Mouse (Mus musculus) G1E (cell line): ENCODE data around the gene Lrrc32. TPM values are rescaled to one million over a fixed set of nuclear protein-coding genes. Genes with fewer than 3 reads are reported as not detected.

Experiments used
- ATAC-seq: 2 replicates; pipeline ENCODE4 v1.8.0; 2016; ENCODE audit warnings: mild to moderate bottlenecking; ENCODE audit not compliant: insufficient number of reproducible peaks, poor library complexity, low FRiP score, severe bottlenecking; ENCODE audit errors: extremely low read depth
- DNase-seq: peaks from one replicate; pipeline ENCODE4 v3.0.0; 2012; ENCODE audit warnings: low spot score
- H3K27me3 ChIP-seq: 2 replicates; pipeline ENCODE4 v1.6.1; 2012; ENCODE audit warnings: mild to moderate bottlenecking, low read length, inconsistent platforms; ENCODE audit not compliant: insufficient read depth
- H3K36me3 ChIP-seq: replicated peaks from 2 replicates; pipeline ENCODE3; 2012; ENCODE audit warnings: mild to moderate bottlenecking, inconsistent platforms
- H3K4me1 ChIP-seq: 2 replicates; pipeline ENCODE4 v1.6.1; 2012; ENCODE audit warnings: low read depth, low read length, inconsistent platforms, mixed read lengths; ENCODE audit not compliant: insufficient read depth
- H3K4me3 ChIP-seq: 2 replicates; pipeline ENCODE4 v1.5.1; 2012; ENCODE audit warnings: low read depth, mild to moderate bottlenecking, inconsistent platforms, low read length, moderate library complexity, mixed read lengths
- H3K9me3 ChIP-seq: replicated peaks from 2 replicates; pipeline ENCODE4 v1.6.1; 2012; ENCODE audit warnings: inconsistent platforms
- CTCF ChIP-seq: IDR thresholded peaks from 2 replicates; pipeline ENCODE4 v1.5.1; 2012; ENCODE audit warnings: low read depth, low read length, inconsistent platforms, mixed read lengths
- GATA1 ChIP-seq: IDR thresholded peaks from 2 replicates; pipeline ENCODE4 v1.6.1; 2012; ENCODE audit warnings: borderline replicate concordance, low read length, inconsistent platforms, mixed read lengths
- GATA2 ChIP-seq: IDR thresholded peaks from 2 replicates; pipeline ENCODE4 v1.6.1; 2012; ENCODE audit warnings: low read depth, low read length, inconsistent platforms, borderline replicate concordance
- POLR2AphosphoS5 ChIP-seq: IDR thresholded peaks from 2 replicates; pipeline ENCODE4 v1.6.1; 2012; ENCODE audit warnings: low read depth, low read length, inconsistent platforms; ENCODE audit not compliant: insufficient replicate concordance
- TAL1 ChIP-seq: conservative IDR thresholded peaks from 2 replicates; pipeline ENCODE4 v1.6.1; 2012; ENCODE audit warnings: low read depth, low read length, inconsistent platforms, mixed read lengths
- polyA plus RNA-seq: library from polyadenylated mRNA; stranded (reverse); fragments of >175 nt; gene quantifications from 2 replicates; pipeline ENCODE4 v1.2.3, GENCODE M21; 2012
- total RNA-seq, 2 experiments: library from RNA; stranded (forward) in 1 of 2; stranded (reverse) in 1 of 2; fragments of 200-1000 nt in 1 of 2; fragments of >200 nt in 1 of 2; fragmentation: Nextera tagmentation in 1 of 2; gene quantifications; 2 replicates each; pipeline ENCODE4 v1.2.3; 2014 to 2017

Lrrc32 gene
- total and polyA plus RNA-seq, 3 experiments, result 0.05 TPM; not detected in 2

- no peak for TF ChIP-seq TAL1
- no peak for TF ChIP-seq CTCF
- TF ChIP-seq POLR2AphosphoS5, result no peak
- TF ChIP-seq GATA2, result no peak
- no peak for TF ChIP-seq GATA1
- Histone ChIP-seq H3K9me3 (no peaks in the 10 kb centered on the region), H3K4me3 (no peak overlapping the region), H3K4me1 (0 out of 2 replicates have a peak, but pooled peaks cover 3% of the 10 kb centered on the region), H3K27me3 (peaks cover 16% of the 10 kb centered on the region), H3K36me3 (no peaks in the 10 kb centered on the region)
- no peak for DNase-seq
- ATAC-seq, result no peak
Observed at GRCm38 (mm10) chr7:98532981-98533380, 43.9 kb downstream of the Lrrc32 start.

DNA sequence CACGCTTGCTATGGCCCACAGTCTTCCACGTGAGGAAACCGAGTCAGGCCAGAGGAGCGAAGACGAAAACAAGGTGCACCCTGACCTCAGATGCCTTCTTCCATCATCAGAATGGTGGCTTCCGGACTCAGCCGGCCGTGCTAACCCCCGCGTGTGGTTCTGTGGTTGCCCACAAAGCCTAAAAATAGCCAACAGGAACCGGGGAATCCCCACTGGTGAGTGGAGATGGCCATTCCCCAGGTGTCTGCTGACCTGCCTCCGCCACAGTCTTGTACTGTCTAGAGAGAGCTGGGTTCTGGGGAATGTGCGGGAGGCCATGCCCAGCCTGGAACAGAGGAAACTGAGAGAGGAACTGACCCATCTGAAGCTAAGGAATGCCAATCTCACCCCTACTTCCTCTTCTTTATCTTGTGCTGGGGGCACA is 45.4 kb downstream of the Lrrc32 start:
- Histone ChIP-seq H3K4me1 (0 out of 2 replicates have a peak, but pooled peaks cover 3% of the 10 kb centered on the region), H3K4me3 (no peak overlapping the region), H3K36me3 (no peaks in the 10 kb centered on the region), H3K27me3 (peaks cover 19% of the 10 kb centered on the region), H3K9me3 (no peaks in the 10 kb centered on the region)
- TF ChIP-seq GATA1 (no peak), POLR2AphosphoS5 (no peak), CTCF (no peak), TAL1 (no peak), GATA2 (no peak)
- no peak for ATAC-seq
- DNase-seq, result no peak

- H3K4me3 ChIP-seq, result no peak overlapping the region
- H3K9me3 ChIP-seq, result no peaks in the 10 kb centered on the region
- H3K4me1 ChIP-seq, result 0 out of 2 replicates have a peak, but pooled peaks cover 3% of the 10 kb centered on the region
- H3K27me3 ChIP-seq, result peaks cover 19% of the 10 kb centered on the region
- ATAC-seq, result no peak
- no peak for DNase-seq
- no peak for TF ChIP-seq TAL1
- TF ChIP-seq GATA2, result no peak
- no peak for TF ChIP-seq CTCF
- TF ChIP-seq GATA1, result no peak
- TF ChIP-seq POLR2AphosphoS5, result no peak
- no peaks in the 10 kb centered on the region for H3K36me3 ChIP-seq
Observed at GRCm38 (mm10) chr7:98535191-98535590, 46.1 kb downstream of the Lrrc32 start.

DNA sequence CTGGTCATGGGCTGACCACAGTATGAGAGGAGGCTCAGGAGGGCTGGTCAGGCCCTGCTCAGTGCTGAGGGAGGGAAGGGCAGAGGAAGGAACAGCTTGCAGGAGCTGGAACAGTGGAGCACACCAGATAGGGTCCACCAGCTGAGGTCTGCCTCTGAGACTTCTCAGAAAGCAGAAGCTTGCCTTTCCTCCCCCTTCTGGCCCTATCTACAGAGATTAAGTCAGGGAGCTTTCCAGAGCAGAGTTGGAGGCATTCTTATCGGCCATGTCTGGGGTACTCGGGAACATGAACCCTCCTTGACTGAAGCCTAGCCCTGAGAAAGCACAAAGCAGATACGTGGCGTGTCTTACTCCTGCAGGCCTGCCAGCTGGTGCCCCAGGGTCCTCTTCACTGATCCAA is 46.8 kb downstream of the Lrrc32 start:
- H3K4me3 ChIP-seq, result no peak overlapping the region
- H3K9me3 ChIP-seq, result no peaks in the 10 kb centered on the region
- no peak for DNase-seq
- no peaks in the 10 kb centered on the region for H3K36me3 ChIP-seq
- TF ChIP-seq POLR2AphosphoS5, result no peak
- TF ChIP-seq CTCF, result no peak
- no peak for TF ChIP-seq GATA2
- TF ChIP-seq TAL1, result no peak
- no peak for TF ChIP-seq GATA1
- H3K27me3 ChIP-seq, result peaks cover 19% of the 10 kb centered on the region
- 0 out of 2 replicates have a peak, but pooled peaks cover 3% of the 10 kb centered on the region for H3K4me1 ChIP-seq
- no peak for ATAC-seq

- DNase-seq (no peak), ATAC-seq (no peak)
- Histone ChIP-seq H3K4me1 (0 out of 2 replicates have a peak, but pooled peaks cover 3% of the 10 kb centered on the region), H3K9me3 (no peaks in the 10 kb centered on the region), H3K36me3 (no peaks in the 10 kb centered on the region), H3K27me3 (peaks cover 25% of the 10 kb centered on the region), H3K4me3 (no peak overlapping the region)
- TF ChIP-seq CTCF (no peak), POLR2AphosphoS5 (no peak), GATA1 (no peak), TAL1 (no peak), GATA2 (no peak)
Observed at GRCm38 (mm10) chr7:98537210-98537966, 48.3 kb downstream of the Lrrc32 start.

- no peaks in the 10 kb centered on the region for H3K9me3 ChIP-seq
- ATAC-seq, result no peak
- no peak overlapping the region for H3K4me3 ChIP-seq
- 0 out of 2 replicates have a peak, but pooled peaks cover 3% of the 10 kb centered on the region for H3K4me1 ChIP-seq
- H3K36me3 ChIP-seq, result no peaks in the 10 kb centered on the region
- no peak for TF ChIP-seq TAL1
- TF ChIP-seq POLR2AphosphoS5, result no peak
- no peak for TF ChIP-seq GATA2
- no peak for TF ChIP-seq GATA1
- TF ChIP-seq CTCF, result no peak
- H3K27me3 ChIP-seq, result peaks cover 25% of the 10 kb centered on the region
- no peak for DNase-seq
Observed at GRCm38 (mm10) chr7:98537967-98538573, 49.0 kb downstream of the Lrrc32 start.
